Mouse (Mus musculus): ENCODE measurements around the gene Abhd8. TPM values are rescaled to one million over a fixed set of nuclear protein-coding genes. Genes with fewer than 3 reads are reported as not detected.

The Abhd8 gene
- polyA plus RNA-seq, 1 experiment from 2014 or later: 27.5 TPM

DNA sequence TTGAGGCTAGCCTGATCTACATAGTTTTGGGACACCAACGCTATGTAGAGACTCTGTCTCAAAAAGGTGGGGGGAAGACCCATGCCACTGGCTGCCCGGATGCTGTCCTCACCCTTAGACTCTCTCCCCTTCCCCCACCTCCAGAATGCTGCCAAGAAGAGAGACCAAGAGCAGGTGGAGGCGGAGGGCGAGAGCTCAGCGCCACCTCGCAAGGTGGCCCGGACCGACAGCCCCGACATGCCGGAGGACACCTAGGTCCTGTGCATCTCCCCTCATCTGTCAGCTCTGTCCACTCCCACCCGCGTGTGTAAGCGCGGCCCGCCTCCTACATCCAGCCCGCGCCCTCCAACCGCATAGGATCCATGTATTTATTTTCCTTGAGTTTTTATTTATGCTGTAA lies 10.9 kb upstream of the Abhd8 start:
- peaks cover 15% of the 10 kb centered on the region for H3K4me1 ChIP-seq (ENCODE audit: control insufficient read depth, insufficient read depth, low read length)
- H3K36me3 ChIP-seq (ENCODE audit: control insufficient read depth, insufficient read depth, low read length): no peaks in the 10 kb centered on the region
- 95% methylated on average over 18 of the region's 18 CpGs for WGBS
- H3K4me3 ChIP-seq (replicated peaks; ENCODE audit: low read length): no peak overlapping the region
- H3K9me3 ChIP-seq (replicated peaks; ENCODE audit: control insufficient read depth, low read length): no peaks in the 10 kb centered on the region
- no peak overlapping the region for H3K4me2 ChIP-seq (ENCODE audit: low read depth, low read length)
- H3K27me3 ChIP-seq (ENCODE audit: control insufficient read depth, insufficient read depth, low read length): no peaks in the 10 kb centered on the region
- no peak overlapping the region for H3K27ac ChIP-seq (ENCODE audit: low read length)
- ATAC-seq (ENCODE audit: insufficient read depth, low FRiP score): no peak
- no peak overlapping the region for H3K9ac ChIP-seq (ENCODE audit: low read length)

DNA sequence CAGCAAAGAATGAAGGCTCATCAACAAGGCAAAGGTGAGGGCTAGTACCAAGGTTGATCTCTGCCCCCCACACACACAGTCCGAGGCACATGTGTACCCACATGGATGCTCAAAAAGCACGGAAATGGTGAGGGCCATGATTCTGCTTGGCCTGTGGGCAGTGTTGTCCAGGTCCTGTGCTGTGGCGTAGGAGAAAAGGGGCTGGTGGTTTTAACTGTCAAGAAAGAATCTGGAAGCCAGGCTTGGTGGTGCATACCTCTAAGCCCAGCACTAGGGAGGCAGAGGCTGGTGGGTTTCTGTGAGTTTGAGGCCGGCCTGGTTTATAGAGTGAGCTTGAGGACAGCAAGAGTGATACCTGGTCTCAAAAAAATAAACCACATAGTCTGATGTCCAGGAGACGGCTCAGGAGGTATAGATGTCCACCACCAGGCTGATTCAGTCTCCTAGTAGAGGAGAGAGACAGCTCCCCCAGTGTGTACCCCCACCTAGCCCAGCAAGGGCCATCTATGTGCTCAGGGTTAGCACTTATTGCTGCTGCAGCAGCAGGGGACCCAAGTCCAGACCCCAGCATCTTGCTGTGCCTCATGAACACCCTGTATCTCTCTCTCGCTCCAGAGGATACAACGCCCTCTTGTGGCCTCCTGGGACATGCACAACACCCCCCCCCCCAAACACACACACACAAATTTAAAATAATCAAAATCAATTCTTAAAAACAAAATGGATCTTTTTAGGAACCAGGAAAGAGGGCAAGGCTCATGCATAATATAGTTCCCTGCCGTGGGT lies 9.3 kb upstream of the Abhd8 start:
- no peaks in the 10 kb centered on the region for H3K27me3 ChIP-seq (ENCODE audit: control insufficient read depth, insufficient read depth, low read length)
- H3K9me3 ChIP-seq (replicated peaks; ENCODE audit: control insufficient read depth, low read length): no peaks in the 10 kb centered on the region
- no peak overlapping the region for H3K4me2 ChIP-seq (ENCODE audit: low read depth, low read length)
- peaks cover 15% of the 10 kb centered on the region for H3K4me1 ChIP-seq (ENCODE audit: control insufficient read depth, insufficient read depth, low read length)
- WGBS: 87% methylated on average over 8 of the region's 8 CpGs
- no peak for ATAC-seq (ENCODE audit: insufficient read depth, low FRiP score)
- no peak overlapping the region for H3K9ac ChIP-seq (ENCODE audit: low read length)
- no peaks in the 10 kb centered on the region for H3K36me3 ChIP-seq (ENCODE audit: control insufficient read depth, insufficient read depth, low read length)
- no peak overlapping the region for H3K4me3 ChIP-seq (replicated peaks; ENCODE audit: low read length)
- H3K27ac ChIP-seq (ENCODE audit: low read length): no peak overlapping the region

- Histone ChIP-seq H3K36me3 (ENCODE audit: control insufficient read depth, insufficient read depth, low read length) (no peaks in the 10 kb centered on the region), H3K4me1 (ENCODE audit: control insufficient read depth, insufficient read depth, low read length) (peaks cover 15% of the 10 kb centered on the region), H3K27me3 (ENCODE audit: control insufficient read depth, insufficient read depth, low read length) (no peaks in the 10 kb centered on the region), H3K4me3 (replicated peaks; ENCODE audit: low read length) (no peak overlapping the region), H3K9ac (ENCODE audit: low read length) (no peak overlapping the region), H3K27ac (ENCODE audit: low read length) (no peak overlapping the region), H3K9me3 (replicated peaks; ENCODE audit: control insufficient read depth, low read length) (no peaks in the 10 kb centered on the region), H3K4me2 (ENCODE audit: low read depth, low read length) (no peak overlapping the region)
- 94% methylated on average over 17 of the region's 17 CpGs for WGBS
- no peak for ATAC-seq (ENCODE audit: insufficient read depth, low FRiP score)
These were observed 8.4 kb upstream of the Abhd8 start for GRCm38 (mm10) chr8:71471861-71472260.

- 73% methylated on average over 5 of the region's 5 CpGs for WGBS
These were observed 7.4 kb upstream of the Abhd8 start for GRCm38 (mm10) chr8:71470913-71471255.

GRCm38 (mm10) chr8:71470146-71470912 lies 6.9 kb upstream of the Abhd8 start:
- Histone ChIP-seq H3K27me3 (ENCODE audit: control insufficient read depth, insufficient read depth, low read length) (no peaks in the 10 kb centered on the region), H3K27ac (ENCODE audit: low read length) (no peak overlapping the region), H3K36me3 (ENCODE audit: control insufficient read depth, insufficient read depth, low read length) (no peaks in the 10 kb centered on the region), H3K4me2 (ENCODE audit: low read depth, low read length) (peak overlapping the region; percentile 90), H3K9ac (ENCODE audit: low read length) (peak overlapping the region; percentile 86), H3K4me3 (replicated peaks; ENCODE audit: low read length) (peak overlapping the region; percentile 62), H3K9me3 (replicated peaks; ENCODE audit: control insufficient read depth, low read length) (no peaks in the 10 kb centered on the region), H3K4me1 (ENCODE audit: control insufficient read depth, insufficient read depth, low read length) (peaks cover 17% of the 10 kb centered on the region)
- 82% methylated on average over 3 of the region's 3 CpGs for WGBS
- ATAC-seq (ENCODE audit: insufficient read depth, low FRiP score): no peak

More at GRCm38 (mm10) chr8:71470913-71471255, 7.4 kb upstream of the Abhd8 start:
- peaks cover 15% of the 10 kb centered on the region for H3K4me1 ChIP-seq (ENCODE audit: control insufficient read depth, insufficient read depth, low read length)
- no peak overlapping the region for H3K9ac ChIP-seq (ENCODE audit: low read length)
- no peaks in the 10 kb centered on the region for H3K36me3 ChIP-seq (ENCODE audit: control insufficient read depth, insufficient read depth, low read length)
- ATAC-seq (ENCODE audit: insufficient read depth, low FRiP score): no peak
- no peak overlapping the region for H3K27ac ChIP-seq (ENCODE audit: low read length)
- H3K4me2 ChIP-seq (ENCODE audit: low read depth, low read length): no peak overlapping the region
- no peak overlapping the region for H3K4me3 ChIP-seq (replicated peaks; ENCODE audit: low read length)
- H3K27me3 ChIP-seq (ENCODE audit: control insufficient read depth, insufficient read depth, low read length): no peaks in the 10 kb centered on the region
- H3K9me3 ChIP-seq (replicated peaks; ENCODE audit: control insufficient read depth, low read length): no peaks in the 10 kb centered on the region

GRCm38 (mm10) chr8:71469411-71469810 lies 6.0 kb upstream of the Abhd8 start:
- Histone ChIP-seq H3K9me3 (replicated peaks; ENCODE audit: control insufficient read depth, low read length) (no peaks in the 10 kb centered on the region), H3K9ac (ENCODE audit: low read length) (peak overlapping the region; percentile 86), H3K27me3 (ENCODE audit: control insufficient read depth, insufficient read depth, low read length) (no peaks in the 10 kb centered on the region), H3K4me3 (replicated peaks; ENCODE audit: low read length) (peak overlapping the region; percentile 62), H3K27ac (ENCODE audit: low read length) (peak overlapping the region; percentile 56; the same call in 1 of the 2 replicates), H3K36me3 (ENCODE audit: control insufficient read depth, insufficient read depth, low read length) (no peaks in the 10 kb centered on the region), H3K4me2 (ENCODE audit: low read depth, low read length) (peak overlapping the region; percentile 90), H3K4me1 (ENCODE audit: control insufficient read depth, insufficient read depth, low read length) (peaks cover 18% of the 10 kb centered on the region)
- peak; percentile 6; the same call in 1 of the 2 replicates for ATAC-seq (ENCODE audit: insufficient read depth, low FRiP score)
- 0% methylated on average over 24 of the region's 24 CpGs for WGBS

DNA sequence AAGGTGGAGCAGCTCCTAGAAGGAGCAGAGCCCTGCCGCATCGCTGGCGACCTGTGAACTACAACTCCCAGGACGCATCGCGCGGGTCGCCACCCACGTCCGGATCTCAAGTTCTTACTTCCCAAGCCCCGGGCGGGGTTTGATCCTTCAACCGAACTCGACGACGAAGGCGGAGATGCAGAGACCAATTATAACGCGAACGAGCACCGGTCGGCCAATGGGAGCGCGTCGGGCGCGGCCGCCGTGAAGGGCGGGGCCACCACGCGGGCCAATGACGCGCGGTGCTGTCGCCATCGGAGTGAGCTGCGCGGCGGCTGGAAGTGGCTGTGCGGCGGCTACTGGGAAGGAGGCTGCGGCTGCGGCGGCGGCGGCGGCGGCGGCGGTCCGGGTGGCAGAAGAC lies 5.5 kb upstream of the Abhd8 start, which contains the start of gene Dda1:
Dda1 (plus strand) TSS at position 284 of the 400 bp plus-strand sequence.
- no peaks in the 10 kb centered on the region for H3K9me3 ChIP-seq (replicated peaks; ENCODE audit: control insufficient read depth, low read length)
- H3K4me2 ChIP-seq (ENCODE audit: low read depth, low read length): peak within 1 kb of the TSS; percentile 90
- H3K27me3 ChIP-seq (ENCODE audit: control insufficient read depth, insufficient read depth, low read length): no peaks in the 10 kb centered on the region
- peak; percentile 90 for ATAC-seq (ENCODE audit: insufficient read depth, low FRiP score)
- no peaks in the 10 kb centered on the region for H3K36me3 ChIP-seq (ENCODE audit: control insufficient read depth, insufficient read depth, low read length)
- peaks cover 23% of the 10 kb centered on the region for H3K4me1 ChIP-seq (ENCODE audit: control insufficient read depth, insufficient read depth, low read length)
- WGBS: under 1% methylated on average over 47 of the region's 52 CpGs
- H3K9ac ChIP-seq (ENCODE audit: low read length): peak within 1 kb of the TSS; percentile 86
- H3K4me3 ChIP-seq (replicated peaks; ENCODE audit: low read length): peak within 1 kb of the TSS; percentile 62
- peak within 1 kb of the TSS; percentile 56; the same call in 1 of the 2 replicates for H3K27ac ChIP-seq (ENCODE audit: low read length)

DNA sequence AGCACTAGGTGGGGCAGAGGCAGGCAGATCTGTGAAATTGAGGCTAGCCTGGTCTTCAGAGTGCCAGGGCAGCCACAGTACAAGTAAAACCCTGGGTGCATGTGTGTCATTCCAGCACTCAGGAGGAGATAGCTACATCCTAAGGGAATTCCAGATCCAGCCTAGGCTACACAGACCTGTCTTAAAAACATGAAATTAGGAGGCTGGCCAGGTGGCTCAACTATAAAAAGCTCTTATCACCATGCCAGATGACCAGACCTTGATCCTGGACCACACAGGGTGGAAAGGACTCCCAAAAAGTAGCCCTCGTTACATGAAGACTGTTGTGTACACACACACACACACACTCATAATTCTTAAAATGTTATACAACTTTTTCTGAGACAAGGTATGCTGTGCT lies 4.5 kb upstream of the Abhd8 start:
- 81% methylated on average over 1 of the region's 1 CpGs for WGBS
- Histone ChIP-seq H3K27me3 (ENCODE audit: control insufficient read depth, insufficient read depth, low read length) (no peaks in the 10 kb centered on the region), H3K4me1 (ENCODE audit: control insufficient read depth, insufficient read depth, low read length) (peaks cover 25% of the 10 kb centered on the region), H3K9ac (ENCODE audit: low read length) (no peak overlapping the region), H3K4me2 (ENCODE audit: low read depth, low read length) (no peak overlapping the region), H3K27ac (ENCODE audit: low read length) (no peak overlapping the region), H3K9me3 (replicated peaks; ENCODE audit: control insufficient read depth, low read length) (no peaks in the 10 kb centered on the region), H3K4me3 (replicated peaks; ENCODE audit: low read length) (no peak overlapping the region), H3K36me3 (ENCODE audit: control insufficient read depth, insufficient read depth, low read length) (no peaks in the 10 kb centered on the region)
- no peak for ATAC-seq (ENCODE audit: insufficient read depth, low FRiP score)

- H3K9me3 ChIP-seq (replicated peaks; ENCODE audit: control insufficient read depth, low read length): no peaks in the 10 kb centered on the region
- H3K27me3 ChIP-seq (ENCODE audit: control insufficient read depth, insufficient read depth, low read length): no peaks in the 10 kb centered on the region
- WGBS: 88% methylated on average over 2 of the region's 2 CpGs
- no peak overlapping the region for H3K9ac ChIP-seq (ENCODE audit: low read length)
- no peak overlapping the region for H3K4me2 ChIP-seq (ENCODE audit: low read depth, low read length)
- no peak for ATAC-seq (ENCODE audit: insufficient read depth, low FRiP score)
- H3K4me1 ChIP-seq (ENCODE audit: control insufficient read depth, insufficient read depth, low read length): peaks cover 33% of the 10 kb centered on the region
- no peak overlapping the region for H3K4me3 ChIP-seq (replicated peaks; ENCODE audit: low read length)
- H3K27ac ChIP-seq (ENCODE audit: low read length): no peak overlapping the region
- H3K36me3 ChIP-seq (ENCODE audit: control insufficient read depth, insufficient read depth, low read length): no peaks in the 10 kb centered on the region
These were observed 3.7 kb upstream of the Abhd8 start for GRCm38 (mm10) chr8:71467201-71467600.

Data from stomach, embryonic 16.5 days (tissue).